Mouse (Mus musculus): ENCODE measurements around the gene Rara.

GRCm38 (mm10) chr11:98983551-98983950, 55.9 kb downstream of the Rara start:
- TF ChIP-seq CTCF (IDR thresholded peaks at IDR 0.05; ENCODE audit: borderline replicate concordance, insufficient read depth, low read length) (no peak), POLR2A (IDR thresholded peaks at IDR 0.05; ENCODE audit: low read depth, low read length) (no peak)
